Mouse (Mus musculus): ENCODE results near the gene Tmem161a. TPM values are rescaled to one million over a fixed set of nuclear protein-coding genes. Genes with fewer than 3 reads are reported as not detected.

Tmem161a gene
- polyA plus RNA-seq, 1 experiment from 2014 or later = 55.7 TPM

DNA sequence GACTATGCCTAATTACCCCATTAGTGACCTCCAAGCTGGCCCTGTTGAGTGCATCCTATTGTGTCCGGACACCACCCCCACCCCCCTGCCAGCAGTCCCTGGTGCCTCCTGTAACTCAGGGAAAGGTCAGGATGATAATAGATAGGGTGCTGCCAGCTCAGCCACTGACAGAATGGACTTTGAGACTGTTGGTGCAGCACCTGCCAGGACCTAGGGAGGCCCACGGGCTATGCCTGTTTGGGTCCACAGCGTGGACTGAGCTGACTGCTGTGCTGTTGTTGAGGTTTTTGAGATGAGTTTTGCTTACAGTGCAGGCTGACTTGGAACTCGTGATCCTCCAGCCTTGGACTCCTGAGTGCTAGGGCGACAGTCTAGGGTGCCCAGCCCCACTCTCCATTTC is 21.1 kb downstream of the Tmem161a start:
- ATAC-seq (ENCODE audit: low FRiP score, low read depth) = no peak
- H3K4me1 ChIP-seq = peaks cover 9% of the 10 kb centered on the region; the same call in 1 of the 2 replicates
- no peaks in the 10 kb centered on the region for H3K27me3 ChIP-seq (replicated peaks)
- H3K36me3 ChIP-seq = no peaks in the 10 kb centered on the region
- 47% methylated on average over 5 of the region's 5 CpGs for WGBS
- no peak overlapping the region for H3K27ac ChIP-seq
- H3K4me2 ChIP-seq (replicated peaks) = no peak overlapping the region
- H3K9me3 ChIP-seq = no peaks in the 10 kb centered on the region
- no peak overlapping the region for H3K9ac ChIP-seq
- H3K4me3 ChIP-seq = no peak overlapping the region

DNA sequence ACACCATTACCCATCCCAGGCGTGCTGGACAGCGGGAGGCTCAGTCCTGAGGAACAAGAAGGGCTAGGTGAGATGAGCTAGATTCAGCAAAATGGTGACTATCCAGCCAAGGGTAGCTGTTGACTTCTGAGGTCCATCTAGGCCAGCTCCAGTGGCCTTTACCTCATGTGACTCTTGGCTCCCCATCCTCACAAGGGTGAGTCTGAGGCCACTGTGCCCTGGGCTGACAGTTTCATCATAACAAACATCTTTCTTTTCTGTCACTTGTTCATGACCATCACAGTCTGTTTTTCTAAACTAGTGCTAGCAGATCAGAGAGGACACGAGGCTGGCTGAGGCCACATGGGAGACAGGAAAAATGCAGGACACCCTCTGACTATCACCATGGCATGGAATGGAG is 22.0 kb downstream of the Tmem161a start:
- Histone ChIP-seq H3K27me3 (replicated peaks) (no peaks in the 10 kb centered on the region), H3K4me2 (replicated peaks) (no peak overlapping the region), H3K9ac (no peak overlapping the region), H3K27ac (no peak overlapping the region), H3K9me3 (no peaks in the 10 kb centered on the region), H3K4me1 (peaks cover 9% of the 10 kb centered on the region; the same call in 1 of the 2 replicates), H3K36me3 (no peaks in the 10 kb centered on the region), H3K4me3 (no peak overlapping the region)
- WGBS = 78% methylated on average over 3 of the region's 3 CpGs
- ATAC-seq (ENCODE audit: low FRiP score, low read depth) = no peak

DNA sequence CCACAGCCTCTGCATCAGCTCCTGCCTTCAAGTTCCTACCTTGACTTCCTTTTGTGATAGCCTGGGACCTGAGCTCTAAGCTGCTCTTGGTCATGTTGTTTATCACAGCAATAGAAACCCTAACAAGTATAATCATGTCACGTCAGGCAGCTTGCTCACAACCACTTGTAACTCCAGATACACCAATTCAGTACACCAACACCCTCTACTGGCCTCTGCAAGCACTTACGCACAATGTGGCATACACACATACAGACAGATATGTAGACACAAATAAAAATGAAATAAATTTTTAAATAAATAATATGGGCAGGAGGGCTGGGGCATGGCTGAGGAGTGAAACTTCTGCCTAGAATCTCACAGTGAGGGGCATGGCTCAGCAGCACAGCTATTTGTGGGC is 23.6 kb downstream of the Tmem161a start:
- Histone ChIP-seq H3K27ac (no peak overlapping the region), H3K9me3 (no peaks in the 10 kb centered on the region), H3K9ac (no peak overlapping the region), H3K36me3 (no peaks in the 10 kb centered on the region), H3K4me2 (replicated peaks) (no peak overlapping the region), H3K4me3 (no peak overlapping the region), H3K27me3 (replicated peaks) (no peaks in the 10 kb centered on the region), H3K4me1 (peaks cover 6% of the 10 kb centered on the region; the same call in 1 of the 2 replicates)
- WGBS = 80% methylated on average over 2 of the region's 2 CpGs
- no peak for ATAC-seq (ENCODE audit: low FRiP score, low read depth)

DNA sequence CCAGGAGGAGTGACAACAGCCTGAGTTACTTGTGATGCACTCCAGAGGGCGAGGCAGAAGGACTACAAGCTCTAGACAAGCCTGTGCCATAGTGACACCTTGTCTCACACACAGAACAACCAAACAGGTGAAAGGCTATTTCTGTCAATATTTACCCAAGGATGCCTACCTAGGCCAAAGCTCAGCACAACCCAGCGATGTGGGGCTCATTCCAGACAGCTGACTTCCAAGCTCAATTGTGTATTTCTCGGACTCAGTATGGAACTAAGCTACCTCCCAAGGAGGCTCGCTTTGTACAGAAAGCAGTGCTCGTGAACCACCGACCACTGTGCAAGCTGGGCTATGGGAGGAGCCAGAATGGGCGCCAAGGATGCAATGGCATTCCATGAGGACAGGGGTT is 25.4 kb downstream of the Tmem161a start:
- Histone ChIP-seq H3K9me3 (no peaks in the 10 kb centered on the region), H3K4me3 (no peak overlapping the region), H3K27ac (no peak overlapping the region), H3K4me2 (replicated peaks) (no peak overlapping the region), H3K4me1 (no peaks in the 10 kb centered on the region; the same call in 1 of the 2 replicates), H3K36me3 (no peaks in the 10 kb centered on the region), H3K27me3 (replicated peaks) (no peaks in the 10 kb centered on the region), H3K9ac (no peak overlapping the region)
- WGBS = 48% methylated on average over 7 of the region's 7 CpGs
- ATAC-seq (ENCODE audit: low FRiP score, low read depth) = no peak

DNA sequence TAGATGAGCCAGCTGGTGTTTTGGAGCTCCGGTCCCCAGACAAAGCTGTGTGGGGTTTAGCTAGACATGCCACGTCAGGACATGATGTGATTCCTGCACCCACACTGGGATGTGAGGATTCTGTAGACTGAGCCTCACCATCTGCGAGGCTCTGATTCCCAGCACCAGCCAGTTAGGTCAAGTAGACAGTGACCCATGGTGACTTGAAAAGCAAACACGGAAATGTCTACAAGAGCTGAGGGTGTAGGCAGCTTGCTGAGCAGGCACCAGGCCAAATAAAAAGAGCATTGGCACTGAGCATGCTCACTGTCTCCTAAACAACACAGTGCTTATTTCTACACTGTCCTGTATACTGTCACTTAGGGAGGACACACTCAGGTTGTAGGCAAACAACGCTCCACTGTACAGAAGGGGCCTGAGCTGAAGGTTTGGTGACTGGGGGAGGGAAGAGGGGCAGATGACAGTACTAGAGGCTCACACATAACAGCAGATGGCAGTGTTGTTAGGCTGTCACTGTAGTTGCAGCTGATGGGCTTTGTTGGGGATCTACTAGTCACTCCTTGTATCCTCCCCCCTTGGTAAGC is 28.0 kb downstream of the Tmem161a start:
- Histone ChIP-seq H3K9me3 (no peaks in the 10 kb centered on the region), H3K4me1 (no peaks in the 10 kb centered on the region; the same call in 1 of the 2 replicates), H3K4me2 (replicated peaks) (no peak overlapping the region), H3K27me3 (replicated peaks) (no peaks in the 10 kb centered on the region), H3K4me3 (no peak overlapping the region), H3K9ac (no peak overlapping the region), H3K27ac (no peak overlapping the region), H3K36me3 (no peaks in the 10 kb centered on the region)
- WGBS = 77% methylated on average over 5 of the region's 5 CpGs
- no peak for ATAC-seq (ENCODE audit: low FRiP score, low read depth)

DNA sequence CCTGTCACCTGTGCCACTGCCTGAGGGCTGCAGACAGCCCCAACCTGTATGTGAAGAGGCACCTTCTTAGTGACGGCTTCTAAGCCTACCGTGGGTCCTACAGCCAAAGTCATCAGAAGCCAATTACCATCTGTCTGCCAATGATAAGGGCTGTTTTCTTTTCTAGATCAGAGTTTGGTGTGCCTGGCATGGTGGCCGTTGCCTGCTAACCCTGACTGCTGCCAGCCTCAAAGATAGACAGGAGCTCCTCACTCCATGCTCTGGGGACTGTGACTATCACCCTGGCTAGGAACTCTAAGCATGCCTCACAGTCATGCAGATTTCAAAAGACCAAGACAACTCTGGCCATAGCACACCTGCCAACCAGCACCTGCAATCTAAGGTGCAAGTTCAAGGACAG is 29.3 kb downstream of the Tmem161a start:
- Histone ChIP-seq H3K9me3 (no peaks in the 10 kb centered on the region), H3K4me1 (no peaks in the 10 kb centered on the region; the same call in 1 of the 2 replicates), H3K4me3 (no peak overlapping the region), H3K9ac (no peak overlapping the region), H3K4me2 (replicated peaks) (no peak overlapping the region), H3K27me3 (replicated peaks) (no peaks in the 10 kb centered on the region), H3K36me3 (no peaks in the 10 kb centered on the region), H3K27ac (no peak overlapping the region)
- no peak for ATAC-seq (ENCODE audit: low FRiP score, low read depth)
- WGBS = 94% methylated on average over 3 of the region's 3 CpGs

DNA sequence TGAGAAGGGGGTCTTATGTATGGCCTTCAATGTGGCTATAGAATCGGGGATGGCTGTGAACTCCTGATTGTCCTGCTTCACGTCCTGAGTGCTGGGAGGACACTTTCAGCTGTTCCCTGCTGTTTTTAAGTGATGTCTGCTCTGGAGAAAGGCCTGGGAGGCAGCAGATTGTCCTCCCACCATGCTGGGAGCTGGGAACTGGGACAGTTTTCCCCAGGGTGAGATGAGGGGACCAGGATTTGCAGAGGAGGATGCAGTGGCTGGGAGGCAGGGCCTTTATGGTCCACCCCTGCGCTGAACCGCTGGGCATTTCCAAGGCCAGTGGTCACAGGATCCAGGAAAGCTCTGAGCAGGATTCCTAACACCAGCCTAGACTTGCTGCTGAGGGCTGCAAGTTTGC is 30.9 kb downstream of the Tmem161a start:
- Histone ChIP-seq H3K36me3 (no peaks in the 10 kb centered on the region), H3K9ac (no peak overlapping the region), H3K4me3 (no peak overlapping the region), H3K9me3 (no peaks in the 10 kb centered on the region), H3K4me1 (no peaks in the 10 kb centered on the region; the same call in 1 of the 2 replicates), H3K4me2 (replicated peaks) (no peak overlapping the region), H3K27ac (no peak overlapping the region), H3K27me3 (replicated peaks) (no peaks in the 10 kb centered on the region)
- WGBS = 70% methylated on average over 4 of the region's 4 CpGs
- ATAC-seq (ENCODE audit: low FRiP score, low read depth) = no peak

DNA sequence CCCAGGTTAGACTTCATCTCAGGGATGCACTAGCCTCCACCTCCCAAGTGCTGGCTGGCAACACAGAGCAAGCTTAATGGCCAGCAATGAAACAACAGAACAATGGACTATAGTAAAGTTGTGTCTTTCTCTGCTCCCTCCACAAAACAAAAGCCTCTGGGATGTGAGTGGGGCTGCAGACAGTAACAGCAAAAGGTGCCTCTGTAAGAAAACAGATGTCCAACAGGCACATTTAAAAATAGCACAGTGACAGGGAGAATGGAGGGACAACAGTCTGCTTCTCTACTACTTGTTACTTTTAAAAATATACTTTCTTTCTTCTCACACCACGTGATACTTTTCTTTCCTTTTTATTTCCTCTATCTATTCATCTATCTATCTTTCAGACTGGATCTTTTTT is 32.6 kb downstream of the Tmem161a start:
- H3K9ac ChIP-seq = no peak overlapping the region
- H3K4me1 ChIP-seq = no peaks in the 10 kb centered on the region
- H3K27ac ChIP-seq = no peak overlapping the region
- ATAC-seq (ENCODE audit: low FRiP score, low read depth) = no peak
- no peak overlapping the region for H3K4me3 ChIP-seq
- WGBS = 69% methylated on average over 1 of the region's 1 CpGs
- no peaks in the 10 kb centered on the region for H3K36me3 ChIP-seq
- H3K27me3 ChIP-seq (replicated peaks) = no peaks in the 10 kb centered on the region
- H3K9me3 ChIP-seq = no peaks in the 10 kb centered on the region
- H3K4me2 ChIP-seq (replicated peaks) = no peak overlapping the region

DNA sequence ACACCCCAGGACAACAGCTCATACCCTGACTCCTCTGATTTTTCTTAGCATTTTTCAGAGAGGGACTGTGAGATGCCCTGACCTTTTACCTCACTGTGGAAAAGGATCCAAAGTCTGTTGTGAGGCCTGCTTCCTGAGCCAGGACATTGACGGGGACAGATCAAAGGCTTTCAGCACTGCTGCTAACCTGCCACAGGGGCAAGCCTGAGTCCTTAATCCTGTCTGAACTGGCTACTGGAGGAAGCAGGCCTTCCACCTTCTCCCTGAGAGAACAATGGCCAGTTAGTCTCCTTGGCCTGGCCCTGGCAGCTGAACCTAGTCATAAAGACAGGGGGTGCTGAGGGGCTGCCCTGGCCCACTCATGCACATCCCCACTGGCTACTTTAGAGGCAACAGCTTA is 36.0 kb downstream of the Tmem161a start:
- ATAC-seq (ENCODE audit: low FRiP score, low read depth) = no peak
- peaks cover 6% of the 10 kb centered on the region for H3K4me1 ChIP-seq
- H3K36me3 ChIP-seq = no peaks in the 10 kb centered on the region
- H3K9me3 ChIP-seq = no peaks in the 10 kb centered on the region
- no peak overlapping the region for H3K9ac ChIP-seq
- no peak overlapping the region for H3K4me2 ChIP-seq (replicated peaks)
- H3K27ac ChIP-seq = no peak overlapping the region
- no peak overlapping the region for H3K4me3 ChIP-seq
- peaks cover 10% of the 10 kb centered on the region for H3K27me3 ChIP-seq (replicated peaks)
- 45% methylated on average over 1 of the region's 1 CpGs for WGBS

DNA sequence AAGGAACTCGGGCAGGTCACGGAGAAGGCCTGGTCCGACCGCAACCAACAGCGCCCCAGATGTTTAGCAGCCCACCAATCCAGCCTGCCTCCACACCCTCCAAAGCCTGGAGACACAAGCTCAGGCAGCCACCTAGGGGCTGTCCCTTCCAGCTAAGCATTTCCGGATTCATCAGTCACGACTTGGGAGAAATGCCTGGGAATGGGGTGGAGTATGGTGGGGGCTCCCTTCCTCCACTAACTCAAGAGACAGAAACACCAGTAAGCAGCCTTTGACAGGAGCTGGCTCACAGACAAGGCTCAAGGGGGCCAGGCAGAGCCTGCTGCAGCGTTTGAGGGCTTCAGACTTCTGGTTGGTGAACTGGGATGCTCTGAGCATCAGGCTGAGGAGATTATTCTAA is 38.4 kb downstream of the Tmem161a start:
- Histone ChIP-seq H3K4me2 (replicated peaks) (peak overlapping the region; percentile 90), H3K27ac (no peak overlapping the region), H3K36me3 (no peaks in the 10 kb centered on the region), H3K4me1 (peaks cover 6% of the 10 kb centered on the region), H3K4me3 (no peak overlapping the region), H3K9me3 (no peaks in the 10 kb centered on the region), H3K9ac (no peak overlapping the region), H3K27me3 (replicated peaks) (peaks cover 13% of the 10 kb centered on the region)
- ATAC-seq (ENCODE audit: low FRiP score, low read depth) = no peak
- WGBS = 27% methylated on average over 8 of the region's 8 CpGs

DNA sequence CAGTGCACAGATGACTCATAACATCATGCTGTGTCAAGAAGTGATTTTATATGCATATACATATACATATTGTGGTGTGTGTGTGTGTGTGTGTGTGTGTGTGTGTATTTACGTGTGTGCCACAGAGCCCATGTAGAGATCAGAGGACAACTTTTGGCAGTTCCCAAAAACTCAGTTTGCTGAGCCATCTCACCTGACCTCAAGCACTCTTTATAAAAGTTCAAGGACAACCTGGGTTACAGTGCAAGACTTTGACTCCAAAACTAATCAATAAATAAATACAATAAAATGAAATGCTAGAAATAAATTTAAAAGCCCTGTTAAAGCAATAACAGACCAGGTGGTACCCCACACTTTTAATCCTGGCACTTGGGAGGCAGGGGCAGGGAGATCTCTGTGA is 39.1 kb downstream of the Tmem161a start:
- peak overlapping the region; percentile 90 for H3K4me2 ChIP-seq (replicated peaks)
- H3K4me1 ChIP-seq = peaks cover 6% of the 10 kb centered on the region
- H3K9ac ChIP-seq = peak overlapping the region; percentile 61; the same call in 1 of the 2 replicates
- peaks cover 13% of the 10 kb centered on the region for H3K27me3 ChIP-seq (replicated peaks)
- H3K36me3 ChIP-seq = no peaks in the 10 kb centered on the region
- 74% methylated on average over 1 of the region's 1 CpGs for WGBS
- H3K27ac ChIP-seq = no peak overlapping the region
- H3K4me3 ChIP-seq = peak overlapping the region; percentile 50
- no peak for ATAC-seq (ENCODE audit: low FRiP score, low read depth)
- H3K9me3 ChIP-seq = no peaks in the 10 kb centered on the region

DNA sequence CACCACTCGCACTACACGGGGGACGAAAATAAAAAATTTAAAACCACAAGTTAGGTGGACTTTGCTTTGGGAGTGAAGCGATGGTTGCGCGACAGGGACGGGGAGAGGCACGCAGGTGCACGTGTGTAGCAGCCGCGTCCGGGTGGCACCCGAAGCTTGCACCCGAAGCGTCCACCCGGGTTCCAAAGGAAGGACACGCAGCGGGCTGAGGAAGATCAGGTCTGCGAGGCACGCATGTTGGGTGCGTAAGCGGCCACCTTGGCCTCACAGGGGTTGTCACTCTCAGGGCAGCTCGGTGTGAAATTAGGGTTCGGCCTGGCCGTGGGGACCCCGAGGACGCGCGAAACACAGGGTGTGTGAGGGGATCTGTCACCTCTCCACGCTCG is 39.6 kb downstream of the Tmem161a start:
- Histone ChIP-seq H3K27ac (no peak overlapping the region), H3K9ac (peak overlapping the region; percentile 61), H3K4me2 (replicated peaks) (peak overlapping the region; percentile 90), H3K4me3 (peak overlapping the region; percentile 50), H3K36me3 (no peaks in the 10 kb centered on the region), H3K4me1 (peaks cover 6% of the 10 kb centered on the region), H3K9me3 (no peaks in the 10 kb centered on the region), H3K27me3 (replicated peaks) (peaks cover 13% of the 10 kb centered on the region)
- WGBS = 3% methylated on average over 31 of the region's 31 CpGs
- ATAC-seq (ENCODE audit: low FRiP score, low read depth) = peak; percentile 6; the same call in 1 of the 2 replicates

All from neural tube, embryonic 12.5 days (tissue).